Mouse (Mus musculus) right cerebral cortex, postnatal 25 days (tissue): ENCODE measurements around the gene Serpinb6c.
"Not testable (repeated sequence)": the region's sequence is repeated elsewhere in the genome, so short reads cannot be mapped to it uniquely, and the experiment has no call there.

Experiments
- DNase-seq: peaks from one replicate; pipeline ENCODE4 v3.0.0; 2022

The Serpinb6c gene

DNA sequence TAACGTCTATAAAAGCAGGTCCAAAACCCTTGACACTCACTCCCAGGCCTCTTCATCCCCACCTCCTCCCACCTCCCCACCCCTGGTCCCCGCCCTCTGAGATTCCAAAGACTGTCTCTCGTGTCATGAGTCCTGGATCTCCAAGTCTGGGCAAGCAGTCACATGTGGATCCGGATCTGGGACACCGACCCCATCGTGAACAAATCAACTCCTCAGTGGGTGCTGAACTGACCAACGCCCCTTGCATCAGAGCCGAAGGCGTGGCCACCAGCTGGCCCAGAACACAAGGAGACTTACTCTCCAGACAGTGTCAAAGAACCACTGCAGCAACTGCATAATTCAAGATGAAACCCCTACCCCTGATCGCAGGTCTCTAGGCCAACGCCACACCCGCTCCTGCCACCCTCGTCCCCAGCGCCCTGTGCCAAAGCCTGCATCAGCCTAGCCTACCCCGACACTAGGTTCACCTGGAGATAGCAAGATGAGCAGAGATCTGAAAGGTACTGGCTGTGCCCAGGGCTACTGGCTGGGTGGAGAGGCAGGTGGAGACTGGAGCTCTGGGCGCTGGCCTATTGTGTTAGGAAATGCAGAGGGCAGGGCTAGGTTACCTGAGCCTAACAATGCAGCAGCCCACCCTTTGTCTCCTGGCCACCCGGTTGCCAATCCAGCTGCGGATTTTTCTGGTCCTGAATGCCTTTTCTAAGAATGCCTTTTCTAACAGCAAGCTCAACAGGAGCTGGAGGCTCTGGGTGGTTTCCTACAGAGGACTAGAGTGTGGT, at the start of gene Serpinb6c:
TSS of gene Serpinb6c (minus strand) at position 533 of the 779 bp plus-strand sequence.
- DNase-seq = no peak

DNA sequence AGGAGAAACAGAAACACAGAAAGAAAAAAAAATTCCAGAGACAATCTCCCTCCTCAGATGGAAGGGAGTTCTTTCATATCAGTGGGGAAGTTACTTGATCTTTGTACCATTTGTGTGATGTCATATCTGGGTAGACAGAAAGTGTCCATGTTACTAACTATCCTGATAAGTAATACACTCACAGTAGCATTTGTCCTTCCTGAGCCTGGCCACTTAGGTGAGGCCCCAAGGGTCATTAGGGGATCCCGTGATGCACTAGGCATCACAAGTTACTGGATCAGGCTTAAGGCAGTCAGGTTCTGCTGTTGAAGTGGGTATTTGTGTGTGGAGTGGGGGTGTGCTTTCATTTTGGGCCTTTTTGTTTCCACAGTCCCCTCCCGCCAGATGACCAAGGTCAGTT, 47.4 kb upstream of the Serpinb6c start:
- no peak for DNase-seq

DNA sequence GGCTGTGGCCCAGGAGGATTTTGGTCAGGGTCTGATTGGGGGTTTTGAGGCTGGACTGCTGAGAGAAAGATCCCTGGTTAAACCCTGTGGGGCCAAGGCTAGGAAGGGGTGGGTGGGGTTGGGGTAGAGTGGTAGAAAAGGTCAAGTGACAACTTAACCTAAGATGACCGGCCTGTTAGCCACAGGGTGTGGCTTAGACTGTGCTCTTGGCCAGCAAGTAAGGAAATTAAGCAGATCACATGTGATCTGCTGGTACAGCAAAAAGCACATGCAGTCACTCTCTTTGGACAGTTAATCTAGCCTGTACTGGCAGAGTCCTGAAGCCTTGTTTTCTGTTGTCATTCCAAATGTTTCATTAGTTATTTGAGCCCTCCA, 46.6 kb upstream of the Serpinb6c start:
- DNase-seq = no peak

GRCm38 (mm10) chr13:33951308-33952074, 46.0 kb upstream of the Serpinb6c start:
- no peak for DNase-seq

DNA sequence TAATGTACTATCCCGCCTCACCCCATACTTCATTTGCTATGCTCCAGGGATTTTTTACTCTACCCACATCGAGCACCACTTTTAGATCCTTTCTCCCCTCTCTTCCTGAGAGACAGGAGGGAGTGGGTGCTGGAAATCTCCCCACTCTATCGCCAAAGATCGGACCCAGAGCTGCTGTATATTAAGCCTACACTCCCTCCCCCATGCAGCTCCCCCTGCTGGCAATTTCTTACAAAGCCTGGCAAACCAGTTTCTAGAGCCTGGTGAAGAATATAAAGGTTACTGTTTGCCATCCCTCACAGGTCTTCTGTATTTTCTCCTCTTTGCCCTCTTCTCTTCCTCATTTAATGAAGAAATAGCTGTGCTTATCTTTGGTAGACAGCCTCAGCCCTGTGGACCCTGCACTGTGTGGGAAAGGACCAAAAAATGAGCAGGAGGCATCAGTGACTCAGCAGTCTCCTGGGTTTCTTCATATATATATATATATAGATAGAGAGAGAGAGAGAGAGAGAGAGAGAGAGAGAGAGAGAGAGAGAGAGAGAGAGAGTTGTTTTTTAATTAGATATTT, 36.8 kb upstream of the Serpinb6c start:
- peak; percentile 12 for DNase-seq

DNA sequence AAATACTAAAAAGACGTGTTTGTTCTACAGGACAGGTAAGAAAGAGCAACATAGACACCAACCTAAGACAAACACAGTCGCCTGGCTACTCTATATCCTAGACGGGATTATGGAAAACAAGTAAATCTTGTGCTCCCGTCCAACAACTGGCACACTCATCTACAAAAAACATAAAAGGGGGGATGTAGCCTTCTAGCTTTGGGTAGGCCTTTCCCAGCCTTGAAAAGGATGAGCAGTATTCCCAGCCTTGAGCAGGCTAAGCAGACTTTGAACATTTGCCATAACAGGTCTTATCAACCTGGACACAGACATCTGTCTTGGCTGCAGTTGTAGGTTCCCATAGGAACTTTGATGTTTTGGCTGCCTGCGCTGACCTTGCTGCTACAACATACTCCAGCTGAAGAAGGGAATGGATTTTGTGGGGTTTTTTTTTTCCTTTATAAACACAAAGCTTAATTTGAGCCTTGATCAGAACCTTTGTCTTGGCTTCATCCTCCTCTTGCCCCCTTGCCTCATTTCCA, 35.8 kb upstream of the Serpinb6c start:
- no peak for DNase-seq

DNA sequence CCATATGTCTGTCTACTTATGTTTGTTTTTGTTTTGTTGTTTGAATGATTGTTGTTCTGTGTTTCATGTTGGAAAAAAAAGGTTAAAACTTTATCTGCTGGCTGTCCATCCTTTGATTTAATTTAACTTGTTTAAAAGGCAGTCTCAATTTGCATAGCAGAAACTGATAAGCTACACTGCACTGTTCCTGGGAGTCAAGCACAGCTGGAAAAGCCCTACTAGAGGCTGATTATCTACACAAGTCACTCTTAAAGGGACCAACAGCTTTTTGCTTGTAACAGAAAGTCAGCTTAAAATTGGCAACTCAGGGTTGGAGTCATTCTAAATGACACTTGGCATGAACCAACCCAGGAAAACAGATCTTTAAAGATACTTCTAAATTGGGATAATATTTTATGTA, 32.1 kb upstream of the Serpinb6c start:
- DNase-seq = not testable (repeated sequence)

GRCm38 (mm10) chr13:33937151-33937550, 31.6 kb upstream of the Serpinb6c start:
- DNase-seq = no peak

DNA sequence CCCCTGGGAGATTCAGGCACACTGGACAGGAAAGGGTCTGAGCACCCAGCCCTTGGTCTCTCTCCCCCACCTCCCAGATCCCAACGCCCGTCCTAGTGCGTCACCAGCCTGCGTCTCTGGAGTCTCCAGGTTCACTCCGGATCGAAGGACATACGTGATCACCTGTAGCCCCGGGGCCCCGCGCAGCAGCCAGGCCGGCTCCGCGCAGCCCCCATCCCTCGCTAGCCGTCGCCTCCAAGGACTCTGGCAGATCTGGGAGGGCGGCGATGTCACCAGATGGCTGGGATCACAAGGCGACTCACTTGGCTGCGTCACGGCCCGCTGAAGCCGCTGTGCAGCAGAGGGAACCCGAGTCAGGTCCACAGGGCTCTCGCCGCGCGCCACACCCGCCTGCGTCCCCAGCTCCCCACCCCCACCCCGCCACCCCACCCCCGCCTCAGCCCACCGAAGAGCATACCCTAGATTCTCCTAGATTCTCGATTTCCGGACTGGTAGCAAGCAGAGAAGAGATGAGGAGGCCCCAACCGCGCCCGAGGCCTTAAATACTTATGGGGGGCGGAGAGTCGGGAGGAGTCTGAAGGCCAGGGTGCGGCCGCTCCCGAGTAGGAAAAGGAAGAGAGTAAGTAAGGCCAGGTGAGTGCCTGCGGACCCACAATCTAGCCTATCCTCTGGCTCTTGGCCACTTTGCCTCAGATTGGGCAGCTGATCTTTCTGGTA, 30.1 kb upstream of the Serpinb6c start:
- peak; percentile 72 for DNase-seq

DNA sequence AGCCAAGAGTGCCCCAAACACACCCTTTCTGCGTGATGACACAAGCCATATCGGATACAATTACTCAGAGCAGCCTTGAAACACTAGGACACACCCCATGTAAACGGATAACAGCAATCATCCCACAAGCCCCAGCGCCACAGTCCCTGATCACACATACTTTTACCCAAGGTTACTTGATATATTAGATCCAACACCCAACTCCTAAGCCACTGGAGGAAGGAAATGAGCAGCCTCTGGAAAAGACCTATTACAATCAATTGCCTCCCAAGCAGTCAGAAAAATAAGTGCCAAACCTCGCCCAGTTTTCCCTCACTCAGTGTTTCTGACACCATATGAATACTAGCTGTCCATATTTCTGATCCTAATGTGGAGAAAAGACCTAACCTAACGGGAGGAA, 29.2 kb upstream of the Serpinb6c start:
- DNase-seq = no peak

DNA sequence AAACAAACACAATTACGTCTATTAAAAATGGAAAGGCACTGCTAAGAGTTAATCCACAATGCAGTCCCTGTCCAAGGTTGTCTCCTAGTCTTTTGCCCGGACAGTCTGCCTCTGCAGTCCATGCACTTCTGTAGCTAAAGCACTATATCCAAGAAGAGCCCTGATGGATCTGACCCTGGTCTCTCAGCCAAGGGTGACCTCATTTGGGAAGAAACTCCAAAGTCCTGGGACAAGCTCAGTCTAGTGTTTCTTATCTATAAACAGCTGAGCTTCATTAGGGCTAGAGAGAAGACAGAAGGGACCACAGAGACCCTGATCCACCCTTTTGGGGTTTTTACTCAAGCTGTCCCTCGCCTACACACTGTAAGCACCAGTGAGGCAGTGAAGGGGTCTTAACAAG, 25.4 kb upstream of the Serpinb6c start:
- no peak for DNase-seq

DNA sequence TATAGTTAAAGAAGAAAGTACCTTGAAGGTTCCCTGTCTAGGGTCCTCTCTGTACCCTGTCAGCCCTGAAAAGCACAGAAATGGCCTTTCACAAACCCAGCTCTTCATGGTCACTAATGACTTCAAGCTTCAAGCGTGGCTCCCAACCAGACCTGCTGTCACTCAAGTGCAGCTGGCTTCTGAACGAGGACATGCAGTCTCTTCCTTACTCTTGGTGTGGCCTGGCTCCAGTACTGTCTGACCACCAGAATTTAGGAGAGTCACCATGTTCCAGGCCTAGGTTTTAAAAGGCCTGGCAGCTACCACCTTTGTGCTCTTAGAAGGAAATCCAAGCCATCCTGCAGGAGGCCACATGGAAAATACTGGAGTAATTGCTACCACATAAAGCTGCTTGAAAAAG, 24.8 kb upstream of the Serpinb6c start:
- DNase-seq = no peak

DNA sequence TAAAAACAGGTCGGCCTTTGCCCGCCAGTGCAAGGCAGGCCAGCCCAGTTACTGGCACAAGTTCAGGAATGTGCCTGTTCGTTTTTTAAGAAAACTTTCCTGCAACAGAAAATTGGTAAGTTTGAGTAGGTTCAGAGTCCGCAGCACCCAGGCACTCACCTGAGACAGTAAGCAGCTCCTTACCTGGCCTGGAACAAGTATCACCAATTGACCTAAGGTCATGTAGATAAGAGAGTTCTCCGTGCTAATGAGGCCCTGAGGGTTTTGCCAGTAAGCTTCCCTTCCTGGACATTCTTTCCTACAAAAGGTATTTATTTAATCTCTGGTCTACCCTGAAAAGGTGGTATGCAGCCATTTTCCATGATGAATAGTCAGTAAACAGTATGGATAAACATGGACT, 16.2 kb upstream of the Serpinb6c start:
- no peak for DNase-seq

DNA sequence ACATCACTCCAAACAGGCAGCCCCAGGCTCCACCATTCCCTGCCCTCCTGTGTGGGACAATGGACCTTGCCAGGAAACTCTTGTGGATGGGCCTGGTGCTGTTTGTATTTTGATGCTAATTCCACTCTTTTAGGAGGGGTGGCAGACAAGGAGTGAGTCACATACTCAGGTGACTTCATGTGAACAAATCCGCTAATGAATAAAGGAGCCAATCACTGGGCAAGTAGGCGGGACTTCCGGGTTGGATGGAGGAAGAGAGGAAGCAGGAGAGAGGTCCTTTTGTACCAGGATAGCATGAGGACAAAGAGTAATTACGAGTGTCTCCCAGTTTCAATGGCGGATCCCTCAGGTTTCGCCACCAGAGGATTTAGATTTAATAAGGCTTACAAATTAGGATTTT, 15.5 kb upstream of the Serpinb6c start:
- DNase-seq = no peak

GRCm38 (mm10) chr13:33906821-33907220, 1.3 kb upstream of the Serpinb6c start:
- DNase-seq = no peak

- no peak for DNase-seq
Observed at GRCm38 (mm10) chr13:33903290-33903689, 2.2 kb downstream of the Serpinb6c start.

DNA sequence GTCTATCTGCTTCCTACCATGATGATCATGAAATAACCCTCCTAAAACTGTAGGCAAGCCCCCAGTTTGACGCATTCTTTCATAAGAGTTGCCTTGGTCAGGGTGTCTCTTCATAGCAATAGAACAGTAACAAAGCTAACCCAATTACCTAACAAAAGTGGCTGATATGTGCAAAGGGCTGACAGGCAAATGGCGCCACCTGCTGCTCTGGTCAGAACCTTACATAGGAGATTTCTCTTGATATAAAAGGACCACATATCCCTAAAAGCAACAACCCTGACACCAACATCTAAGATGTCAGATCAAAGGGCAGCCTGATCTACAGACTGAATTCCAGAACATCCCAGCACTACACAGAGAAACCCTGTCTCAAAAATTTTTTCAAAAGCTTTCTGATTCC, 11.3 kb downstream of the Serpinb6c start:
- no peak for DNase-seq

GRCm38 (mm10) chr13:33843308-33843707, 62.2 kb downstream of the Serpinb6c start, which contains the start of gene Serpinb6e:
Gene Serpinb6e, minus strand, starts transcription at chr13:33843408.
- no peak for DNase-seq

DNA sequence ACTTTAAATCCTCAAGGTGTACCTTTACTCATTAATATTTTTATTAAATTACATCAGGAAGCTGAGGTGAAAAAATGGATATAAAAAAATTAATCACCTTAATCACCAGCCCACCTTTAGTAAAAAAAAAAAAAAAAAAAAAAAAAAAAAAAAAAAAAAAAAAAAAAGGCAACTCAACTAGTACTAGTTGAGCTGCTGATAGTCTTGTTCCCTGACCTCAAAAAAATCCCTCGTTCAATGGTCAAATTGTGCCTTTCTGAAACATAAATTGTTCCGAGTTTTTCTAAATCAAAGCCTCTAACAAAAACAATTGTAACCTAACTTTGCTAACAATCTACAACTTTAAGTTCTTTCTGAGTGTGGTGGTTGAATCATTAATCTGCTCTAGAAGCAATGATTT, 74.8 kb downstream of the Serpinb6c start:
- no peak for DNase-seq
